Mouse (Mus musculus) spleen, adult 2 months (tissue): ENCODE measurements around the gene Cenpx. TPM values are rescaled to one million over a fixed set of nuclear protein-coding genes. Genes with fewer than 3 reads are reported as not detected.
A peak's percentile ranks its signal among the peaks of the same experiment; 100 is the strongest.
"Not testable (repeated sequence)": the region's sequence is repeated elsewhere in the genome, so short reads cannot be mapped to it uniquely, and the experiment has no call there.

ENCODE experiments used
- DNase-seq, 2 experiments: peaks; one replicate each; pipeline versions ENCODE4 v3.0.0 to v3.0.0-alpha.2; 2012 to 2021; ENCODE audit warnings: low spot score in 2 of 2, low read depth in 1 of 2
- H3K27ac ChIP-seq: fragments of 200-500 bp; 2 replicates; pipeline ENCODE4 v1.5.1; 2012; ENCODE audit warnings: low read length, inconsistent platforms; ENCODE audit not compliant: insufficient read depth
- H3K27me3 ChIP-seq: fragments of 200-500 bp; 2 replicates; pipeline ENCODE4 v1.6.1; 2012; ENCODE audit warnings: mild to moderate bottlenecking, moderate library complexity, low read length, inconsistent platforms; ENCODE audit not compliant: control insufficient read depth, insufficient read depth
- H3K36me3 ChIP-seq: fragments of 200-500 bp; 2 replicates; pipeline ENCODE4 v1.6.1; 2012; ENCODE audit warnings: mild to moderate bottlenecking, low read length, inconsistent platforms; ENCODE audit not compliant: control insufficient read depth, insufficient read depth
- H3K4me1 ChIP-seq: fragments of 200-500 bp; 2 replicates; pipeline ENCODE4 v1.6.1; 2011; ENCODE audit warnings: inconsistent platforms; ENCODE audit not compliant: control insufficient read depth, insufficient read depth, insufficient read length
- H3K4me3 ChIP-seq: fragments of 200-500 bp; 2 replicates; pipeline ENCODE4 v1.5.1; 2011; ENCODE audit warnings: mild to moderate bottlenecking, inconsistent platforms; ENCODE audit not compliant: insufficient read depth, insufficient read length; ENCODE audit errors: extremely low read depth
- CTCF ChIP-seq: fragments of 200-500 bp; IDR thresholded peaks from 2 replicates; pipeline ENCODE4 v1.5.1; 2011; ENCODE audit warnings: mild to moderate bottlenecking, inconsistent platforms; ENCODE audit not compliant: insufficient read depth, insufficient read length, insufficient replicate concordance; ENCODE audit errors: extremely low read depth
- POLR2A ChIP-seq: fragments of 200-500 bp; IDR thresholded peaks from 2 replicates; pipeline ENCODE4 v1.6.1; 2011; ENCODE audit warnings: low read depth, low read length, inconsistent platforms
- WGBS: fragments of 180-500 bp; shearing (Covaris S2); methylation state at CpG from one replicate; pipeline ENCODE4 v1.1.7; 2018; 5-methylcytosine and 5-hydroxymethylcytosine counted together
- polyA plus RNA-seq: library from polyadenylated mRNA; depleted of rRNA; stranded (reverse); fragments of >200 nt; gene quantifications from 2 replicates; pipeline ENCODE4 v1.2.3, GENCODE M21; 2012

Cenpx gene
- polyA plus RNA-seq, 1 experiment: 44.1 TPM

DNA sequence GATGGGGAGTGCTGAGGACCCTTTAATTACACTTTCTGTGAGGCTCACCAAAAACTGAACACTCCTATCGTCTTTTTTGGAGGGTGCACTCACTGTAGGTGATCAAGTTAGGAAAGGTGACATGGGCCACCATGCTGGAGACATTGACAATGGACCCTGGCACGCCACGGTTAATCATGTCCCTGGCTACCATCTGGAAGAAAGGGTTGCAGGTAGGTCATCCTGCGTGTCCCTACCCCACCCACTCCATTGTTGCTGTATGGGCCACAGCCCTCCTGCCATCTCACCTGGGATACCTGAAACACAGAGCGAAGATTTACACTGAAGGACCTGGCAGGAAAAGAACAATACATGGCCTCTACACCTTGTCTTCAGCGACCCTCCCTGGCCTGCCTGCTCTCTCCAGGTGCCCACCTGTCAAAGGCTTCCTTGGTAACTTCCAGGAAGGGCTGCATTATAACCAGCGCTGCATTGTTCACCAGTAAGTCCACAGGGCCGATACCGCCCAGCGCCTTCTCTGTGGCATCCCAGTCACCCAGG lies 16.9 kb upstream of the Cenpx start:
- no peak for TF ChIP-seq POLR2A
- TF ChIP-seq CTCF: no peak
- WGBS: 91% methylated on average over 10 of the region's 10 CpGs

DNA sequence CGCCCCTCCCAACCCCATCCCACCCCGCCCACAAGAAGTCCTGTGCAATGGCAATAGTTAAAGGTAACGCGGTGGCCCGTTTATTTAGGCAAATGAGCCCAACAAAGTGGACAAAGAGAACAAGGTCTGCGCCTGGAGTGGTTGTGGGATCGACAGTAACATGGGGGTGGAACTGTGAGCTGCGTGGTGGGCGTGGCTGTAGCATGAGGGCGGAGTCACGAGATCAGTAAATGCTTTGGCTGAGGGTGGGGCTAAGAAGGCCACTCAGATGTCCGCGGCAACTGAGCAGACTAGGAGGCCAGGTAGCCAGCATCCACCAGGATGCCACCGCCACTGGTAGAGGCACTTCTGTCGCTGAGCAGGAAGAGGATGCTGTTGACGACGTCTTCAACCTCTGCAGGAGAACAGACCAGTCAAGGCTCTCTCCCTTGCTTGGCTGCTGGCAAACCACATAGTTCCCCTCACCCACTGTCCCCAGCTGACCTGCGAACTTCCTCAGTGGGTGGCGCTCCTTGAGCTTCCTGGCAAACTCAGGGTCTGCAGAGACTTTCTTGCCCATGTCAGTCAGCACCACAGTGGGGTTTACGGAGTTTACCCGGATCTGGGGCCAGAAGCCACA lies 16.0 kb upstream of the Cenpx start:
- Histone ChIP-seq H3K4me3 (peak overlapping the region; percentile 16; the same call in 1 of the 2 replicates), H3K27ac (peak overlapping the region; percentile 33; the same call in 1 of the 2 replicates)
- 5% methylated on average over 18 of the region's 21 CpGs for WGBS
- not testable (repeated sequence) for H3K4me1 ChIP-seq, H3K27me3 ChIP-seq, H3K36me3 ChIP-seq
- peak in 1 of 2 experiments; percentile 32 for DNase-seq

More for the DNA sequence above, 16.9 kb upstream of the Cenpx start:
- peaks cover 7% of the 10 kb centered on the region; the same call in 1 of the 2 replicates for H3K4me1 ChIP-seq
- no peaks in the 10 kb centered on the region for H3K27me3 ChIP-seq
- H3K36me3 ChIP-seq: no peaks in the 10 kb centered on the region; the same call in 1 of the 2 replicates
- no peak overlapping the region for H3K27ac ChIP-seq
- H3K4me3 ChIP-seq: no peak overlapping the region
- no peak for DNase-seq

DNA sequence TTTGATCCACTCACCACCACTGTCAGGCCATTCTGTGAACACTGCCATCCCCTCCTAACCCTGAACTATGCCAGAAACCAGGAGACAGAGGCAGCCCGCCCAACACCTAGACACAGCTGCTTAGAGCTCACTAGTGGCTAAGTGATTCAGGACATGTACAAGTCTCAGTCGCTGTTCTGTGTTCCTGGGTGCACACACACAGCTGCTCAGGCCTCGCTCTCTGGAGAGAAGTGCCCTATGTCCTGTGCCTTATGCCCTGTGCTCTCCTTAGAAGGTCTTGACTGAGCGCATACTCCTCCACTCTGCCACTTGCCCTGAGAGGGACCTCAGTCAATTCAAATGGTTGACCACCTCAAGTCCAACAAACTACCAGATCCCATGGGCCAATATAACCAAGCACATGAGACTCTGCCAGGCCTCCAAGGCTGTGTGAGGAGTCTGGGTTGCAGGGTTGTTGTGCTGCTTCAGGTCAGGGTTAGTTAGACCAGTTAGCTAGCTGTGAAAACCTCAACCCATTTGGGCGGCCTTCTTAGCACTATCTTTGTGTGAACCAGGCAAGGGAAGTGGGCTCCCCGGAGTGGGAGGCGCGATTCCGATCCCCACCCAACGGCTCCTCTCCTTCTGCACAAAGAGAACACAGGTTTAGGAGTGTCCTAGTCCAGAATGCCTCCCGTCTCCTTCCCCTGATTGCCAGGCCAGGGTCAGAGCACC lies 15.1 kb upstream of the Cenpx start:
- H3K27ac ChIP-seq: no peak overlapping the region
- TF ChIP-seq POLR2A (no peak), CTCF (no peak)
- 91% methylated on average over 11 of the region's 11 CpGs for WGBS
- H3K4me1 ChIP-seq: peaks cover 7% of the 10 kb centered on the region; the same call in 1 of the 2 replicates
- no peak for DNase-seq
- H3K36me3 ChIP-seq: no peaks in the 10 kb centered on the region; the same call in 1 of the 2 replicates
- no peak overlapping the region for H3K4me3 ChIP-seq
- no peaks in the 10 kb centered on the region for H3K27me3 ChIP-seq

DNA sequence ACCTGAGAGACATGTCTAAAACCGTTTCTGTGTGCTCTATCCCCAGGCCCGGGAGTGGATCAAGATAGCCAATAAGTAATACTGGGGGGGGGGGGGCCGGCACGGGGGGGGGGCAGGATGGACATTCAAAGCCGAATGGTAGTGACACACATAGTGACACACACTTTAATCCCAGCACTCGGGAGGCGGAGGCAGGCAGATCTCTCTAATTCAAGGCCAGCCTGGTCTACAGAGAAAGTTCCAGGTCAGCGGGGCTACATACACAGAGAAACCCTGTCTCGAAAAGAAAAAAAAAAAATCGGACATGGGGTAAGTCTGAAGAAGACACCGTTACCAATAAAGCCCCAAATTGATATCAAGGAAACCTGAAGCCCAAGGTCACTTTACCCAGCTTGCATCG lies 14.0 kb upstream of the Cenpx start:
- 61% methylated on average over 12 of the region's 12 CpGs for WGBS
- TF ChIP-seq CTCF: no peak
- TF ChIP-seq POLR2A: no peak
- Histone ChIP-seq H3K27me3 (no peaks in the 10 kb centered on the region), H3K36me3 (no peaks in the 10 kb centered on the region; the same call in 1 of the 2 replicates), H3K4me1 (peaks cover 7% of the 10 kb centered on the region; the same call in 1 of the 2 replicates), H3K27ac (no peak overlapping the region), H3K4me3 (no peak overlapping the region)
- no peak for DNase-seq

DNA sequence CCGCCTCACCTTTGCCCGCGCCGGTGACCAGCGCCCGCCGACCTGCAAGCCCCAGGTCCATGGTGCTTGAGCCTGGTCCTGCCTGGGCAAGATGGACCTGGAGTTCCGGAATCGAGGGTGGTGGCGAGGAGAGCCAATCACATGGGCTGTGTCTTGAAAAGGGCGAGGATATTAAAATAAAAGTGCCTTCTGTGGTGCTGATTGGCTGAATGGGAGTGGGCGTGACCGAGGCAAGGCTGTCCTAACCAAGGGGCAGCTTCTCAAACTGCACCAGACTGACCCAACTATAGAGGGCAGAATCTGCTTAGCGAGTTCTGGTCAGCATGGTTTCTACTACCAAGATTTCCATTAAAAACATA lies 13.6 kb upstream of the Cenpx start, which contains the start of gene Dcxr:
Dcxr (minus strand) TSS at position 113 of the 359 bp plus-strand sequence.
- Histone ChIP-seq H3K36me3 (no peaks in the 10 kb centered on the region; the same call in 1 of the 2 replicates), H3K4me1 (peaks cover 7% of the 10 kb centered on the region; the same call in 1 of the 2 replicates), H3K27me3 (peaks cover 4% of the 10 kb centered on the region; the same call in 1 of the 2 replicates), H3K27ac (no peak within 1 kb of the TSS), H3K4me3 (peak within 1 kb of the TSS; percentile 72)
- under 1% methylated on average over 14 of the region's 14 CpGs for WGBS
- DNase-seq: peak; percentile 47 to 83
- TF ChIP-seq CTCF: no peak
- no peak; the same call in 1 of the 2 replicates for TF ChIP-seq POLR2A

DNA sequence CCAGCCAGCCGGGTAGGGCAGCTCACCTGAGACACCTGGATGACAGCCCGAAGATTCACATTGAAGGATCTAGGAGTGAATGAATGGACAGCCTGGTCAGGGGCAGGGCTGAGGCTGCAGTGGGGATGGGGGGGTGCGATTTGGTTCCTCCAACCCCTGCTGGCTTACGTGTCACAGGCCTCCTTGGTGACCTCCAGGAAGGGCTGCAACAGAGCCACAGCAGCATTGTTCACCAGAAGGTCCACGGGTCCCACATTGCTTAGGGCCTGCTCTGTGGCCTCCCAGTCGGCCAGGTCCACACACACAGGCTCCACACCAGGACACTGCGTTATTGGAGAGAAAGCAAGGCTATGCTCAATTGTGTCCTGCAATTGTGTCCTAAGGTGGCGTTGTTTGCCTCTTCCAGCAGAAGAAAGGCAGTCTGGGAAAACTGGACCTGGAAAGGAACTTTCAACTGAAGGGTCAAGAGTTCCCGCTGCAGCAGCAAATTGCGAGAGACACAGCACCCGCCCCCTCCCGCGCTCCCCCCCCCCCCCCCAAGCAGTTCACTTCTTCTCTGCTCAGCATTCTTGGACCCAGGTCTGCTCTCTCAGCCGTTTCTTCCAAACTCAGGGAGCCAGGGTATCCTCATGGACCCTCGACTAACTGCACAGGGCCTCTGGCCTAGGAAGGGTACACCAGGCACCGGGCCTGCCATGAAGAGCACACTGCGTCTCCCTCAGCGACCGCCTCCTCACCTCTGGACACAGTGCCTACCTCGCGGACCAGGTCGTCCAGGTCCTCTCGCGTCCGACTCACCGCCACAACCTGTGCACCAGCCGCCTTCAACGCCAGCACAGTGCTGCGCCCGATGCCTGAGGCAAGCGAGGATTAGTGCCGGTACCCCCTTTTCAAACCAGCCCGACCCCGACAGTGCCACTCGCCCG lies 13.0 kb upstream of the Cenpx start:
- H3K36me3 ChIP-seq: no peaks in the 10 kb centered on the region; the same call in 1 of the 2 replicates
- DNase-seq: no peak
- peaks cover 9% of the 10 kb centered on the region for H3K27me3 ChIP-seq
- WGBS: 28% methylated on average over 35 of the region's 36 CpGs
- H3K4me3 ChIP-seq: peak overlapping the region; percentile 72
- no peak overlapping the region for H3K27ac ChIP-seq
- TF ChIP-seq CTCF (no peak), POLR2A (no peak)
- H3K4me1 ChIP-seq: peaks cover 12% of the 10 kb centered on the region
